ENCODE assay signal across 14 mouse cellular contexts in the genomic region with DNA sequence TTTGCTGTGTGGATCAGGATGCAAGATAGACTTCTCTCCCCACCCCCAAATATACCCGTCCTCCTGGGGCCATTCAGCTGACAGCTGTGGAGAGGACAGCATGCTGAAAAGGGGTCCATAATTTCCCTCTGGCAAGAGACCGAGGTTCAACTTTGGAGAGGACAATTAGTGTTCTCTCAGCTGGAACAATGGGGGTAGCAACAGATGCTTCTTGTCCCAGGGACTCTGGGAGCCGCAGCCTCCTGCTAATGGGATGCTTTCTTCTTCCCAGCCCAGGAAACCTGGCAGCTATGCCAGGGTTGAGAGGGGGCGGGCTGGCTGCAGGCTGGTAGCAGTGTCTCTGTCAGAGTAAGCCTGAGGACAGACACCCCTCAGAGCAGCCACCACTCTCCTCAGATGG.
DNase-seq lines count a peak whose midpoint lies in the region; ATAC-seq and TF ChIP-seq lines count a peak whose summit lies in the region.
"Had no signal": no experiment of that assay in that cellular context is flagged by ENCODE, and none has a peak within 500 bp of the region (broad histone marks: within the 10 kb centered on the region; RNA-seq: fewer than 3 reads in every experiment).

No protein-coding gene starts in this region.

- no peaks in the 10 kb centered on the region for H3K36me3 ChIP-seq in hindbrain, embryonic 16.5 days (ENCODE audit: control insufficient read depth, insufficient read depth, low read length)
- H3K36me3 ChIP-seq: G1E had no signal

- no peak for TF ChIP-seq POLR2A in brain, embryonic 14.5 days (IDR thresholded peaks at IDR 0.05; ENCODE audit: borderline replicate concordance, extremely low read depth, insufficient read depth, insufficient read length, poor library complexity, severe bottlenecking)

- peaks cover 3% of the 10 kb centered on the region; the same call in 1 of the 2 replicates for H3K4me1 ChIP-seq in hindbrain, embryonic 16.5 days (ENCODE audit: control insufficient read depth, insufficient read depth, low read depth, low read length)

- H3K4me2 ChIP-seq in hindbrain, embryonic 16.5 days (ENCODE audit: low read length): no peak overlapping the region
- H3K4me2 ChIP-seq: lung, embryonic 14.5 days had no signal

- no peaks in the 10 kb centered on the region for H3K27me3 ChIP-seq in hindbrain, embryonic 16.5 days (replicated peaks; ENCODE audit: control insufficient read depth, insufficient read depth, low read length)

- no peak overlapping the region for H3K4me3 ChIP-seq in hindbrain, embryonic 16.5 days (ENCODE audit: low read length)

- ATAC-seq in hindbrain, embryonic 16.5 days: peak; percentile 82
- ATAC-seq in erythroid progenitor cell, adult 5-6 weeks (replicated peaks; ENCODE audit: low FRiP score, poor library complexity, severe bottlenecking): no peak

- DNase-seq in layer of hippocampus, adult 9-11 months: peak; percentile 11
- DNase-seq in layer of hippocampus, postnatal 25 days (ENCODE audit: extremely low spot score in 1 of 2, low spot score in 1 of 2): no peak
- DNase-seq in Muller cell, postnatal 12 days (ENCODE audit: inconsistent ontology term): peak; percentile 23
- DNase-seq in brain, embryonic 14.5 days (ENCODE audit: low read depth): peak; percentile 87
- DNase-seq in testis, postnatal 14 days (ENCODE audit: low spot score): no peak
- DNase-seq in lung, adult 18-20 months: no peak
- DNase-seq: adrenal gland, postnatal 10 days; cerebellum, adult 9-10 months; kidney, adult 9 months; liver; lung, embryonic 14.5 days had no signal

- no peak overlapping the region for H3K9ac ChIP-seq in hindbrain, embryonic 16.5 days (ENCODE audit: low read depth, low read length)
- H3K9ac ChIP-seq: lung, embryonic 14.5 days had no signal

- WGBS in hindbrain, embryonic 16.5 days: 21% methylated on average over 4 of the region's 4 CpGs

- no peaks in the 10 kb centered on the region for H3K9me3 ChIP-seq in hindbrain, embryonic 16.5 days (ENCODE audit: control insufficient read depth, low read length)

- no peak for TF ChIP-seq CTCF in brain, embryonic 14.5 days (IDR thresholded peaks at IDR 0.05; ENCODE audit: borderline replicate concordance, extremely low read depth, insufficient read depth, insufficient read length)

- no peak overlapping the region for H3K27ac ChIP-seq in hindbrain, embryonic 16.5 days (ENCODE audit: low read depth, low read length)

Comparison
In these comparisons a context has a peak if more than half of its experiments do, and no peak if none do; other contexts are left out.
1. DNase-seq: peak in layer of hippocampus, adult 9-11 months (single experiment), Muller cell, postnatal 12 days (single experiment) and brain, embryonic 14.5 days (single experiment); none in layer of hippocampus, postnatal 25 days (0 of 2), testis, postnatal 14 days (single experiment) and lung, adult 18-20 months (0 of 2).